Mouse (Mus musculus): ENCODE measurements around the gene Ip6k3. TPM values are rescaled to one million over a fixed set of nuclear protein-coding genes. Genes with fewer than 3 reads are reported as not detected.

Ip6k3 gene
- polyA plus RNA-seq, 1 experiment from 2014 or later = 0.60 TPM

DNA sequence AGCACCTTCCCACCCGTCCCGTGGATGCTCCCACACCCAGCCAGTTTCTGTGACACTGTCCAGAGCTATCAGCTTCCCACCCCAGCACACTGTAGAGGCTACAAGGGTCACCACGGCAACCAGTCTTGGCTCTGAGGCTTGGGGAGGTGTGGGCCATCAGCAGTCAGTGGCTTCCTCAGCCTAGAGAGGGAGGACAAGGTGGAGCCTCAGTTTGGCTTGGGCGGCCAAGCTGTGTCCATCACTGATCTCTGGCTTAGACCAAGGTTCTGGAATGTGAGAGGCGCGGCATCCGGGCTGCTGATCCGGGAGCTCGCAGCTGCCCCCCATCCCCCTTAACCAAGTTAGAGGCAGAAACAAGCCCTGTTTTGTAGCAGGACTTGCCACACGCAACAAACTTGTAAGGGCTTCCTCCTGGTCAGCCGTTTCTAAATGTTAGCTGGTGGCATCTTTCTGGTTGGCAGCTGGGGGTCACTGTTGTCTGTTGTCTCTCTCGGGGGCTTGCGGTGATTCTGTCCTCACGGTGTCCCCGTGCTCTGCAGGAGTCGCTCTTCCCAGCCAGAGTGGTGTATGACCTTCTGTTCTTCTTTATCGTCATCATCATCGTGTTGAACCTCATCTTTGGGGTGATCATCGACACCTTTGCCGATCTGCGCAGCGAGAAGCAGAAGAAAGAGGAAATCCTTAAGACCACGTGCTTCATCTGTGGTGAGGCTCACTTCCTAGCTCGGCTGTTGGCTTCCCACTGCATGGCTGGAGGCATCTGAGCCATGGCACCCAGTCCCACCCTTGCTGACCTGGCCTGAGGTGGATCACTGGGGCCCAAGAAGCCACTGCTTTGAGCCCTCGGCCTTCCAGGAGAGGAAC, 48.7 kb downstream of the Ip6k3 start:
- Histone ChIP-seq H3K27me3 (ENCODE audit: control insufficient read depth, insufficient read depth, low read length) (0 out of 2 replicates have a peak, but pooled peaks cover 4% of the 10 kb centered on the region), H3K4me3 (replicated peaks; ENCODE audit: low read length) (no peak overlapping the region), H3K27ac (no peak overlapping the region), H3K9ac (no peak overlapping the region), H3K4me2 (replicated peaks) (no peak overlapping the region), H3K9me3 (ENCODE audit: control insufficient read depth, low read length) (no peaks in the 10 kb centered on the region), H3K36me3 (replicated peaks; ENCODE audit: control insufficient read depth, insufficient read depth) (peaks cover 22% of the 10 kb centered on the region), H3K4me1 (replicated peaks; ENCODE audit: control insufficient read depth, insufficient read depth, low read length) (peaks cover 14% of the 10 kb centered on the region)
- ATAC-seq (ENCODE audit: low FRiP score) = no peak
- no peak for DNase-seq (ENCODE audit: low spot score)
- 82% methylated on average over 25 of the region's 25 CpGs for WGBS

DNA sequence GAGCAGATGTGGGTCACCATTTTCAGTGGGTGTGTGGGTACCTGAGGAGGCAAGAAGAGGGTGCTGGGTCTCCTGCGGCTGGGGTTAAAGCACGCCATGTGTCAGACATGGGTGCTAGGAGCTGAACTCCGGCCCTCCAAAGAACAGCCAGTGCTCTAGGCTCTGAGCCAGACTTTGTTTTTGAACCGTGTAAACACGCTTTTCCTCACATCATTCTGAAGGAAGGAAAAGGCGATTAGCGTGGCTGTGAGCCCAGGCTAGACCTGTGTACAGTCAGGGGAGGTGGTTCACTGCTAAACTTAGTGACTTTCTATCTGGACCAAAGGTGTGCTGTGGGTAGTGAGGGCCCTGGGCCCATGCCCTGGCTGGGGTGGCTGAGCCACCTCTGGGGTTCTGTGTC, 57.5 kb downstream of the Ip6k3 start:
- DNase-seq (ENCODE audit: low spot score) (no peak), ATAC-seq (ENCODE audit: low FRiP score) (no peak)
- H3K9me3 ChIP-seq (ENCODE audit: control insufficient read depth, low read length) = no peaks in the 10 kb centered on the region
- H3K4me3 ChIP-seq (replicated peaks; ENCODE audit: low read length) = no peak overlapping the region
- H3K9ac ChIP-seq = no peak overlapping the region
- no peak overlapping the region for H3K4me2 ChIP-seq (replicated peaks)
- H3K27me3 ChIP-seq (ENCODE audit: control insufficient read depth, insufficient read depth, low read length) = no peaks in the 10 kb centered on the region
- 89% methylated on average over 7 of the region's 7 CpGs for WGBS
- no peaks in the 10 kb centered on the region for H3K36me3 ChIP-seq (replicated peaks; ENCODE audit: control insufficient read depth, insufficient read depth)
- H3K4me1 ChIP-seq (replicated peaks; ENCODE audit: control insufficient read depth, insufficient read depth, low read length) = no peaks in the 10 kb centered on the region
- H3K27ac ChIP-seq = no peak overlapping the region

DNA sequence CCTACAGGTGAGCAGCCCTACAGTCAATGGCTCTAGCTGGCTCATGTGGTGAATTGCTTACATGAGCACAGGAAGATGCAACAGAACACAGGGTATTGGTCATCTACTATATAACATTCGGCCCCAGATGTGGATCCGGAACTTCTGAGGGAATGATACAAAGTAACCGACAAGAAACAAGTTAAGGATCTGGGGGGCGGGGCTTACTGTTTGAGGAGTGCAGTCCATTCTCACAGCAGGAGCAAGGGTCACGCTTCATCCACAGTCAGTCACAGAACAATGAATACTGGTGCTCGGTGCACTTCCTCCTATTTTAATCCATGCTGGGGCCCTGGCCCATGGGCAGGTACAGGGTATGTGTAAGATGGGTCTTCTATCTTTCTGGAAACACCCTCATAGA, 59.7 kb downstream of the Ip6k3 start:
- 61% methylated on average over 6 of the region's 6 CpGs for WGBS
- ATAC-seq (ENCODE audit: low FRiP score) (no peak), DNase-seq (ENCODE audit: low spot score) (no peak)
- no peak overlapping the region for H3K4me3 ChIP-seq (replicated peaks; ENCODE audit: low read length)
- H3K9ac ChIP-seq = no peak overlapping the region
- no peak overlapping the region for H3K4me2 ChIP-seq (replicated peaks)
- no peak overlapping the region for H3K27ac ChIP-seq
- H3K9me3 ChIP-seq (ENCODE audit: control insufficient read depth, low read length) = no peaks in the 10 kb centered on the region
- no peaks in the 10 kb centered on the region for H3K36me3 ChIP-seq (replicated peaks; ENCODE audit: control insufficient read depth, insufficient read depth)
- no peaks in the 10 kb centered on the region for H3K27me3 ChIP-seq (ENCODE audit: control insufficient read depth, insufficient read depth, low read length)
- H3K4me1 ChIP-seq (replicated peaks; ENCODE audit: control insufficient read depth, insufficient read depth, low read length) = no peaks in the 10 kb centered on the region

DNA sequence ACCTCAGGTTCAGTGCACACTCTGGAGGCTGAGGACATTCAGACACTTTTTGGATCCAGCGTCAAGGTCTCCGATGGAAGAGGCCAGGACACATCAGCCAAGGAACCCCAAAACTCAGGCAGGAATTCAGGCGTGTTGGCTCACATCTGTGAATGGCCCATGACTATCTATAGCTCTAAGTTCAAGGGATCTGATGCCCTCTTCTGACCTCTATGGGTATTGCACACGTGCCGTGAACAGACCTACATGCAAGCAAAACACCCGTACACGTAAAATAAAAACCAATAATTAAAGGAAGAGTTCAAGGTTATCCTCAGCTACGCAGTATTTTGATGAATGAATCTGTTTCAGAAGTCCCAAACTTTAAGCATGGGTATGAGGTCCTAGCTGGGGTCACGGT, 60.9 kb downstream of the Ip6k3 start:
- Histone ChIP-seq H3K4me2 (replicated peaks) (no peak overlapping the region), H3K27ac (no peak overlapping the region), H3K36me3 (replicated peaks; ENCODE audit: control insufficient read depth, insufficient read depth) (no peaks in the 10 kb centered on the region), H3K9ac (no peak overlapping the region), H3K27me3 (ENCODE audit: control insufficient read depth, insufficient read depth, low read length) (no peaks in the 10 kb centered on the region), H3K4me1 (replicated peaks; ENCODE audit: control insufficient read depth, insufficient read depth, low read length) (no peaks in the 10 kb centered on the region), H3K4me3 (replicated peaks; ENCODE audit: low read length) (no peak overlapping the region), H3K9me3 (ENCODE audit: control insufficient read depth, low read length) (no peaks in the 10 kb centered on the region)
- ATAC-seq (ENCODE audit: low FRiP score) (no peak), DNase-seq (ENCODE audit: low spot score) (no peak)
- WGBS = 87% methylated on average over 9 of the region's 9 CpGs

DNA sequence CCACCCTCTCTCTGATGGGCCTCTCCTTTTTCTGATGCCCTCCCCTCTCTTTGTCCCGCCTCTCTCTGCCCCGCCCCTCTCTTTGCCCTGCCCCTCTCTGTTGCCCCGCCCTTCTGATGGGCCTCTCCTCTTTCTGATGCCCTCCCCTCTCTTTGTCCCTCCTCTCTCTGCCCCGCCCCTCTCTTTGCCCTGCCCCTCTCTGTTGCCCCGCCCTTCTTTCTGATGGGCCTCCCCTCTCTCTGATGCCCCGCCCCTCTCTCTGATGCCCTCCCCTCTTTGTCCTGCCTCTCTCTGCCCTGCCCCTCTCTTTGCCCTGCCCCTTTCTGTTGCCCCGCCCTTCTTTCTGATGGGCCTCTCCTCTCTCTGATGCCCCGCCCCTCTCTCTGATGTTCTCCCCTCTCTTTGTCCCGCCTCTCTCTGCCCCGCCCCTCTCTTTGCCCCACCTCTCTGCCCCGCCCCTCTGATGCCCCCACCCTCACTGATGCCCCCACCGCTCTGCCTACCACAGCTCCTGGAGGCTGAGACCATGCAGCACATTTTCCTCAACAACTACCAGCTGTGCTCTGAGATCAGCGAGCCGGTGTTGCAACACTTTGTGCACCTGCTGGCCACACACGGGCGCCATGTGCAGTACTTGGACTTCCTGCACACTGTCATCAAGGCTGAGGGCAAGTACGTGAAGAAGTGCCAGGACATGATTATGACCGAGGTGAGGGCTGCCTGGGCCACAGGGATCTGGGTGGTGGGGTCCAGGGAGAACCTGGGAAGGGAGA, 61.7 kb downstream of the Ip6k3 start:
- Histone ChIP-seq H3K27ac (no peak overlapping the region), H3K9me3 (ENCODE audit: control insufficient read depth, low read length) (no peaks in the 10 kb centered on the region), H3K4me3 (replicated peaks; ENCODE audit: low read length) (no peak overlapping the region), H3K27me3 (ENCODE audit: control insufficient read depth, insufficient read depth, low read length) (no peaks in the 10 kb centered on the region), H3K4me1 (replicated peaks; ENCODE audit: control insufficient read depth, insufficient read depth, low read length) (no peaks in the 10 kb centered on the region), H3K4me2 (replicated peaks) (no peak overlapping the region), H3K9ac (no peak overlapping the region), H3K36me3 (replicated peaks; ENCODE audit: control insufficient read depth, insufficient read depth) (no peaks in the 10 kb centered on the region)
- ATAC-seq (ENCODE audit: low FRiP score) (no peak), DNase-seq (ENCODE audit: low spot score) (no peak)
- 79% methylated on average over 15 of the region's 18 CpGs for WGBS

DNA sequence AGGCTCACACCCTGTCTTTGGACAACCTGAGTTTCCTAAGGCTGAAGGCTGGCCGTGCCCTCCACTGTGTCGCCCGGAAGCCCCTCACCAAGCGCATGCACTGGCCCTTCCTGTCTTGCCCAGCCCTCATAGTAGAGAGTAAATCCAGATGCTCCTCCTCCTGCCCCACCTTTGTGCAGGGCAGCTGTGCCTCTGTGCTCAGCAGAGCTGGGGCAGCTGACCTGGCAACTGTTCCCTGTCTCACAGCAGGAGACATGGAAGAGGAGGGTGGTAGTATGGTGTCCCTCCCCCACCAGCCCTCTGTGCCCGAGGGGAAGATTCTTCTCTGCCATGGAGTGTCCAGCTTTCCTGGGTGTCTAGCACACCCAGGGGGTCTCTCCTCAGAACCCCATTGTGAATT, 65.9 kb downstream of the Ip6k3 start:
- H3K4me2 ChIP-seq (replicated peaks) = no peak overlapping the region
- H3K9me3 ChIP-seq (ENCODE audit: control insufficient read depth, low read length) = no peaks in the 10 kb centered on the region
- H3K27me3 ChIP-seq (ENCODE audit: control insufficient read depth, insufficient read depth, low read length) = no peaks in the 10 kb centered on the region
- no peak overlapping the region for H3K9ac ChIP-seq
- ATAC-seq (ENCODE audit: low FRiP score) = no peak
- 82% methylated on average over 5 of the region's 5 CpGs for WGBS
- H3K27ac ChIP-seq = no peak overlapping the region
- H3K36me3 ChIP-seq (replicated peaks; ENCODE audit: control insufficient read depth, insufficient read depth) = no peaks in the 10 kb centered on the region
- H3K4me1 ChIP-seq (replicated peaks; ENCODE audit: control insufficient read depth, insufficient read depth, low read length) = no peaks in the 10 kb centered on the region
- H3K4me3 ChIP-seq (replicated peaks; ENCODE audit: low read length) = no peak overlapping the region
- no peak for DNase-seq (ENCODE audit: low spot score)

DNA sequence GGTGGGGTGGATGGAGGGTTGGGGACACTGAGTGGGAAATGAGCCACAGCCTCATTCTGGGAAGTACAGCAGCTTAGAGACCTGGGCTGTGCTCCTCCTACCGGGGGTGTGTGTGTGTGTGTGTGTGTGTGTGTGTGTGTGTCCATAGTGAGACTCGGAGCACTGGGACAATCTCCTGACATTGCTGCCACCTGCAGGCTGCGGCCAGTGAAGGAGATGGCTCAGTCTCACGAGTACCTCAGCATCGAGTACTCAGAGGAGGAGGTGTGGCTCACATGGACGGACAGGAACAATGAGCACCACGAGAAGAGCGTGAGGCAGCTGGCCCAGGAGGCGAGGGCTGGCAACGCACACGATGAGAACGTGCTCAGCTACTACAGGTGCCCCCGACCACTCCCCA, 71.9 kb downstream of the Ip6k3 start:
- no peaks in the 10 kb centered on the region for H3K9me3 ChIP-seq (ENCODE audit: control insufficient read depth, low read length)
- no peak overlapping the region for H3K27ac ChIP-seq
- H3K4me2 ChIP-seq (replicated peaks) = no peak overlapping the region
- H3K9ac ChIP-seq = no peak overlapping the region
- H3K4me3 ChIP-seq (replicated peaks; ENCODE audit: low read length) = no peak overlapping the region
- H3K27me3 ChIP-seq (ENCODE audit: control insufficient read depth, insufficient read depth, low read length) = no peaks in the 10 kb centered on the region
- no peaks in the 10 kb centered on the region for H3K4me1 ChIP-seq (replicated peaks; ENCODE audit: control insufficient read depth, insufficient read depth, low read length)
- ATAC-seq (ENCODE audit: low FRiP score) = no peak; the same call in 1 of the 2 replicates
- no peaks in the 10 kb centered on the region for H3K36me3 ChIP-seq (replicated peaks; ENCODE audit: control insufficient read depth, insufficient read depth)
- WGBS = 23% methylated on average over 13 of the region's 13 CpGs
- peak; percentile 38 for DNase-seq (ENCODE audit: low spot score)

Other genes starting within 250 kb of the Ip6k3 start
- gene Phf1, start 234.7 kb downstream of the Ip6k3 start, polyA plus RNA-seq (2014; fragmentation: Nextera tagmentation; extraction: Ambion mirVana) = 20.6 and 23.3 TPM in 2 replicates
- 112 and 113 TPM in 2 replicates for gene Cuta, start 228.2 kb downstream of the Ip6k3 start, polyA plus RNA-seq (2014; fragmentation: Nextera tagmentation; extraction: Ambion mirVana)
- gene Syngap1, start 226.5 kb downstream of the Ip6k3 start, polyA plus RNA-seq (2014; fragmentation: Nextera tagmentation; extraction: Ambion mirVana) = 4.3 and 5.0 TPM in 2 replicates
- 9.7 and 11.1 TPM in 2 replicates for gene Zbtb9, start 194.6 kb downstream of the Ip6k3 start, polyA plus RNA-seq (2014; fragmentation: Nextera tagmentation; extraction: Ambion mirVana)
- gene Bak1, start 138.8 kb downstream of the Ip6k3 start, polyA plus RNA-seq (2014; fragmentation: Nextera tagmentation; extraction: Ambion mirVana) = 5.9 and 6.9 TPM in 2 replicates
- gene Itpr3, start 110.5 kb downstream of the Ip6k3 start, polyA plus RNA-seq (2014; fragmentation: Nextera tagmentation; extraction: Ambion mirVana) = 1.2 and 1.8 TPM in 2 replicates
- 359 and 406 TPM in 2 replicates for gene Uqcc2, start 33.9 kb downstream of the Ip6k3 start, polyA plus RNA-seq (2014; fragmentation: Nextera tagmentation; extraction: Ambion mirVana)
- 24.3 and 24.9 TPM in 2 replicates for gene Lemd2, start 36.7 kb upstream of the Ip6k3 start, polyA plus RNA-seq (2014; fragmentation: Nextera tagmentation; extraction: Ambion mirVana)

Measured in hindbrain, embryonic 14.5 days (tissue).